Comparison of ENCODE assay signal across 13 mouse cellular contexts in genomic region chr2:119161247-119161646, GRCm38 (mm10). TPM values are rescaled to one million over a fixed set of nuclear protein-coding genes. Genes with fewer than 3 reads are reported as not detected.
DNase-seq lines count a peak whose midpoint lies in the region; ATAC-seq and TF ChIP-seq lines count a peak whose summit lies in the region.
"Had no signal": no experiment of that assay in that cellular context is flagged by ENCODE, and none has a peak within 500 bp of the region (broad histone marks: within the 10 kb centered on the region; RNA-seq: fewer than 3 reads in every experiment).

No protein-coding gene starts in this region.

- H3K9me3 ChIP-seq in midbrain, embryonic 10.5 days (replicated peaks) = no peaks in the 10 kb centered on the region
- no peaks in the 10 kb centered on the region for H3K9me3 ChIP-seq in midbrain, postnatal 0 days (ENCODE audit: low read length)
- H3K9me3 ChIP-seq in kidney, embryonic 15.5 days (replicated peaks) = no peaks in the 10 kb centered on the region
- H3K9me3 ChIP-seq: G1E had no signal

- H3K27me3 ChIP-seq in midbrain, embryonic 10.5 days (ENCODE audit: low read depth, poor library complexity, severe bottlenecking) = peaks cover 28% of the 10 kb centered on the region
- H3K27me3 ChIP-seq in midbrain, postnatal 0 days (ENCODE audit: insufficient read depth, low read length) = peaks cover 5% of the 10 kb centered on the region; the same call in 1 of the 2 replicates
- peaks cover 13% of the 10 kb centered on the region for H3K27me3 ChIP-seq in kidney, embryonic 15.5 days

- TF ChIP-seq CTCF in midbrain, postnatal 0 days (IDR thresholded peaks at IDR 0.05) = no peak

- no peak overlapping the region for H3K4me2 ChIP-seq in midbrain, postnatal 0 days (ENCODE audit: low read depth, low read length, poor library complexity, severe bottlenecking)
- H3K4me2 ChIP-seq in kidney, embryonic 15.5 days = no peak overlapping the region

- DNase-seq in adrenal gland, postnatal 14 days = peak; percentile 57
- DNase-seq in adrenal gland, postnatal 10 days = no peak
- no peak for DNase-seq in midbrain, embryonic 10.5 days (ENCODE audit: low spot score)
- no peak for DNase-seq in midbrain, postnatal 0 days (ENCODE audit: low spot score)
- DNase-seq in lung, postnatal 14 days = peak; percentile 57
- no peak for DNase-seq in frontal cortex, adult 2 months (ENCODE audit: extremely low spot score in 1 of 2, low spot score in 1 of 2)
- DNase-seq in thymus, postnatal 36 days = no peak
- DNase-seq: cerebellum, adult 11 months; gastrocnemius, postnatal 14 days; layer of hippocampus, postnatal 36 days had no signal

- no peaks in the 10 kb centered on the region for H3K36me3 ChIP-seq in midbrain, embryonic 10.5 days
- no peaks in the 10 kb centered on the region for H3K36me3 ChIP-seq in midbrain, postnatal 0 days (ENCODE audit: insufficient read depth, low read length)
- no peaks in the 10 kb centered on the region for H3K36me3 ChIP-seq in kidney, embryonic 15.5 days
- H3K36me3 ChIP-seq: G1E had no signal

- 36% methylated on average over 2 of the region's 2 CpGs for WGBS in midbrain, embryonic 10.5 days
- 18% methylated on average over 2 of the region's 2 CpGs for WGBS in midbrain, postnatal 0 days
- WGBS in kidney, embryonic 15.5 days = 39% methylated on average over 2 of the region's 2 CpGs

- no peak overlapping the region for H3K9ac ChIP-seq in midbrain, postnatal 0 days (replicated peaks; ENCODE audit: low read length, poor library complexity, severe bottlenecking)
- no peak overlapping the region for H3K9ac ChIP-seq in kidney, embryonic 15.5 days
- H3K9ac ChIP-seq: liver, embryonic 14.5 days had no signal

- 0 out of 2 replicates have a peak overlapping the region, but pooled peaks have one; percentile 55 for H3K27ac ChIP-seq in midbrain, embryonic 10.5 days (replicated peaks)
- no peak overlapping the region for H3K27ac ChIP-seq in midbrain, postnatal 0 days (ENCODE audit: low read depth, low read length)
- H3K27ac ChIP-seq in kidney, embryonic 15.5 days = peak overlapping the region; percentile 59
- H3K27ac ChIP-seq: liver, embryonic 14.5 days had no signal

- peaks cover 11% of the 10 kb centered on the region for H3K4me1 ChIP-seq in midbrain, embryonic 10.5 days
- 0 out of 2 replicates have a peak, but pooled peaks cover 4% of the 10 kb centered on the region for H3K4me1 ChIP-seq in midbrain, postnatal 0 days (ENCODE audit: insufficient read depth, low read length)
- H3K4me1 ChIP-seq in kidney, embryonic 15.5 days = peaks cover 5% of the 10 kb centered on the region

- H3K4me3 ChIP-seq in midbrain, embryonic 10.5 days = no peak overlapping the region
- no peak overlapping the region for H3K4me3 ChIP-seq in midbrain, postnatal 0 days (ENCODE audit: low read depth, low read length)
- no peak overlapping the region for H3K4me3 ChIP-seq in kidney, embryonic 15.5 days (replicated peaks)

- ATAC-seq in midbrain, postnatal 0 days (ENCODE audit: low FRiP score) = no peak
- no peak for ATAC-seq in kidney, embryonic 15.5 days (replicated peaks; ENCODE audit: low FRiP score)

RNA-seq across cellular contexts. Expression of gene Rmdn3, which starts 4.4 kb away (rescaled TPM):
- total RNA-seq in adrenal gland, postnatal 14 days (2021) = 71.5 and 85.1 TPM in 2 replicates
- total RNA-seq in adrenal gland, postnatal 10 days (2021) = 10 to 100 TPM; 77.3 to 78.7 TPM
- polyA plus RNA-seq in midbrain, embryonic 10.5 days (2016; fragmentation: Nextera tagmentation; extraction: Ambion mirVana) = 47.4 and 49.9 TPM in 2 replicates
- 34.8 and 37.2 TPM in 2 replicates for total RNA-seq in midbrain, postnatal 0 days (2014; rRNA removed)
- polyA plus RNA-seq in midbrain, postnatal 0 days (2015; fragmentation: Nextera tagmentation; extraction: Ambion mirVana) = 38.8 and 43.1 TPM in 2 replicates
- polyA plus RNA-seq in kidney, embryonic 15.5 days (2015; fragmentation: Nextera tagmentation; extraction: Ambion mirVana) = 43.2 and 46.8 TPM in 2 replicates
- 56.6 and 59.2 TPM in 2 replicates for polyA plus RNA-seq in frontal cortex, adult 2 months (2012; rRNA removed)

RNA-seq across cellular contexts. Expression of gene Gchfr, which starts 6.3 kb away (rescaled TPM):
- total RNA-seq in adrenal gland, postnatal 14 days (2021) = 6.7 and 35.4 TPM in 2 replicates
- total RNA-seq in adrenal gland, postnatal 10 days (2021) = 10 to 100 TPM; 25.9 to 43.2 TPM
- polyA plus RNA-seq in midbrain, embryonic 10.5 days (2016; fragmentation: Nextera tagmentation; extraction: Ambion mirVana) = 2.7 and 3.2 TPM in 2 replicates
- 11.0 and 15.9 TPM in 2 replicates for total RNA-seq in midbrain, postnatal 0 days (2014; rRNA removed)
- 9.9 and 12.0 TPM in 2 replicates for polyA plus RNA-seq in midbrain, postnatal 0 days (2015; fragmentation: Nextera tagmentation; extraction: Ambion mirVana)
- polyA plus RNA-seq in kidney, embryonic 15.5 days (2015; fragmentation: Nextera tagmentation; extraction: Ambion mirVana) = 32.0 and 36.9 TPM in 2 replicates
- 1.1 and 2.3 TPM in 2 replicates for polyA plus RNA-seq in frontal cortex, adult 2 months (2012; rRNA removed)
- total RNA-seq: layer of hippocampus, postnatal 36 days had no signal

RNA-seq across cellular contexts. Expression of gene Gm14137, which starts 13.1 kb away (rescaled TPM):
- total RNA-seq in adrenal gland, postnatal 14 days (2021) = 0.23 and 0.26 TPM in 2 replicates
- under 1 TPM; 0.15 to 0.24 TPM for total RNA-seq in adrenal gland, postnatal 10 days (2021)
- 0.72 and 1.1 TPM in 2 replicates for polyA plus RNA-seq in midbrain, embryonic 10.5 days (2016; fragmentation: Nextera tagmentation; extraction: Ambion mirVana)
- total RNA-seq in midbrain, postnatal 0 days (2014; rRNA removed) = 0.05 TPM in 1 of 2 replicates, not detected in the other
- 0.32 and 0.47 TPM in 2 replicates for polyA plus RNA-seq in midbrain, postnatal 0 days (2015; fragmentation: Nextera tagmentation; extraction: Ambion mirVana)
- polyA plus RNA-seq in kidney, embryonic 15.5 days (2015; fragmentation: Nextera tagmentation; extraction: Ambion mirVana) = 0.73 and 0.81 TPM in 2 replicates
- polyA plus RNA-seq in frontal cortex, adult 2 months (2012; rRNA removed) = 0.57 and 0.58 TPM in 2 replicates
- total RNA-seq: layer of hippocampus, postnatal 36 days had no signal

RNA-seq across cellular contexts. Expression of gene Zfyve19, which starts 47.2 kb away (rescaled TPM):
- 24.9 and 33.6 TPM in 2 replicates for total RNA-seq in adrenal gland, postnatal 14 days (2021)
- 10 to 100 TPM; 25.1 to 33.8 TPM for total RNA-seq in adrenal gland, postnatal 10 days (2021)
- polyA plus RNA-seq in midbrain, embryonic 10.5 days (2016; fragmentation: Nextera tagmentation; extraction: Ambion mirVana) = 56.1 and 57.4 TPM in 2 replicates
- total RNA-seq in midbrain, postnatal 0 days (2014; rRNA removed) = 30.5 and 44.0 TPM in 2 replicates
- polyA plus RNA-seq in midbrain, postnatal 0 days (2015; fragmentation: Nextera tagmentation; extraction: Ambion mirVana) = 52.0 and 57.3 TPM in 2 replicates
- polyA plus RNA-seq in kidney, embryonic 15.5 days (2015; fragmentation: Nextera tagmentation; extraction: Ambion mirVana) = 51.8 and 55.4 TPM in 2 replicates
- 48.3 and 78.0 TPM in 2 replicates for polyA plus RNA-seq in frontal cortex, adult 2 months (2012; rRNA removed)

RNA-seq across cellular contexts. Expression of gene Dnajc17, which starts 47.3 kb away (rescaled TPM):
- 12.7 and 17.9 TPM in 2 replicates for total RNA-seq in adrenal gland, postnatal 14 days (2021)
- total RNA-seq in adrenal gland, postnatal 10 days (2021) = 10 to 100 TPM; 11.9 to 17.4 TPM
- polyA plus RNA-seq in midbrain, embryonic 10.5 days (2016; fragmentation: Nextera tagmentation; extraction: Ambion mirVana) = 24.5 and 26.2 TPM in 2 replicates
- total RNA-seq in midbrain, postnatal 0 days (2014; rRNA removed) = 22.1 and 24.5 TPM in 2 replicates
- 24.5 and 25.9 TPM in 2 replicates for polyA plus RNA-seq in midbrain, postnatal 0 days (2015; fragmentation: Nextera tagmentation; extraction: Ambion mirVana)
- polyA plus RNA-seq in kidney, embryonic 15.5 days (2015; fragmentation: Nextera tagmentation; extraction: Ambion mirVana) = 18.6 and 21.9 TPM in 2 replicates
- 35.4 and 40.1 TPM in 2 replicates for polyA plus RNA-seq in frontal cortex, adult 2 months (2012; rRNA removed)

Comparison
In these comparisons a context has a peak if more than half of its experiments do, and no peak if none do; other contexts are left out.
1. DNase-seq: peak in adrenal gland, postnatal 14 days (single experiment) and lung, postnatal 14 days (single experiment); none in adrenal gland, postnatal 10 days (single experiment), midbrain, embryonic 10.5 days (single experiment), midbrain, postnatal 0 days (single experiment), frontal cortex, adult 2 months (0 of 2) and thymus, postnatal 36 days (0 of 2).